Mouse (Mus musculus) CH12.LX (cell line): ENCODE results near the gene Tbx22.

Source experiments
- CTCF ChIP-seq, 2 experiments: IDR thresholded peaks in 1 of 2; conservative IDR thresholded peaks in 1 of 2; 2 replicates each; pipeline ENCODE4 v1.5.1; 2011 to 2012; ENCODE audit warnings: low read depth in 2 of 2, low read length in 2 of 2, improper control_type of control experiment in 1 of 2, inconsistent platforms in 1 of 2, mild to moderate bottlenecking in 1 of 2, moderate library complexity in 1 of 2
- E2F4 ChIP-seq: IDR thresholded peaks from 2 replicates; pipeline ENCODE4 v1.6.1; 2011; ENCODE audit warnings: low read depth, low read length, improper control_type of control experiment; ENCODE audit not compliant: insufficient replicate concordance
- EP300 ChIP-seq: IDR thresholded peaks from 2 replicates; pipeline ENCODE4 v1.6.1; 2011; ENCODE audit warnings: low read length, improper control_type of control experiment
- ETS1 ChIP-seq: conservative IDR thresholded peaks from 2 replicates; pipeline ENCODE4 v1.6.1; 2012; ENCODE audit warnings: low read depth, mild to moderate bottlenecking, inconsistent platforms, low read length, improper control_type of control experiment, moderate library complexity
- JUN ChIP-seq: IDR thresholded peaks from 2 replicates; pipeline ENCODE4 v1.6.1; 2011; ENCODE audit warnings: low read depth, mild to moderate bottlenecking, low read length, improper control_type of control experiment, moderate library complexity; ENCODE audit not compliant: insufficient read depth
- JUND ChIP-seq: conservative IDR thresholded peaks from 2 replicates; pipeline ENCODE4 v1.6.1; 2011; ENCODE audit warnings: low read depth, low read length, improper control_type of control experiment
- KAT2A ChIP-seq: IDR thresholded peaks from 2 replicates; pipeline ENCODE4 v1.6.1; 2012; ENCODE audit warnings: low read length, improper control_type of control experiment, inconsistent platforms; ENCODE audit not compliant: insufficient replicate concordance
- MAX ChIP-seq: IDR thresholded peaks from 2 replicates; pipeline ENCODE4 v1.6.1; 2011; ENCODE audit warnings: low read length, improper control_type of control experiment
- MEF2A ChIP-seq: IDR thresholded peaks from 2 replicates; pipeline ENCODE4 v1.6.1; 2014; ENCODE audit warnings: low read depth, mild to moderate bottlenecking, inconsistent platforms, low read length, improper control_type of control experiment, borderline replicate concordance
- POLR2AphosphoS2 ChIP-seq: IDR thresholded peaks from 2 replicates; pipeline ENCODE4 v1.6.1; 2011; ENCODE audit warnings: low read depth, low read length, improper control_type of control experiment
- TCF12 ChIP-seq: IDR thresholded peaks from 2 replicates; pipeline ENCODE4 v1.6.1; 2014; ENCODE audit warnings: low read depth, mild to moderate bottlenecking, inconsistent platforms, low read length, improper control_type of control experiment
- ZMIZ1 ChIP-seq: IDR thresholded peaks from 2 replicates; pipeline ENCODE4 v1.6.1; 2012; ENCODE audit warnings: low read depth, mild to moderate bottlenecking, inconsistent platforms, low read length, improper control_type of control experiment

DNA sequence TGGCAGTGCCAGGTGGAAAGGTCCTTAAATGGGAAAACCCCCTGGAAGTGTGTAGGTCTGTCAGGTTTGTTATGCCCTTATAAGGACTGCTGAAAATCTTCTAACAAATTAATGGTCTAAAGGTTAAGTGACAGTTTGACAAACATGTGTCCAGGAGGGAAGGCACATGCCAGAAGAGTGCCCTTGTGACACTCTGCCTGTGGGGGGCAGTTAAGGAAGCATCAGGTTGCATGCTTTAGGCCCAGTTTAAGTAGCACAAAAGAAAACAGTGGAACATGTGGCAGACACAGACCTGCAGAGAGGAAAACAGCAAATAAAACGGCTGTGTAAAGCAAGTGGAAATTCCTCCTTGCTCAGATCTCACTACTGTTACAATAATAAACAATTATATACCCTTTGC lies 55.8 kb downstream of the Tbx22 start:
- TF ChIP-seq CTCF (conservative IDR thresholded peaks at IDR 0.05 in 1 of 2, IDR thresholded peaks at IDR 0.05 in 1 of 2; ENCODE audit: low read depth in 2 of 2, low read length in 2 of 2) = no peak
- no peak for TF ChIP-seq MAX
- no peak for TF ChIP-seq KAT2A
- TF ChIP-seq JUND = no peak
- TF ChIP-seq ZMIZ1 = no peak
- TF ChIP-seq EP300 = no peak
- no peak for TF ChIP-seq E2F4
- TF ChIP-seq MEF2A = no peak
- TF ChIP-seq ETS1 = no peak
- no peak for TF ChIP-seq POLR2AphosphoS2
- no peak for TF ChIP-seq JUN
- TF ChIP-seq TCF12 = no peak
